ENCODE assay signal across 13 mouse cellular contexts in genomic region chr3:94328681-94329080, GRCm38 (mm10). TPM values are rescaled to one million over a fixed set of nuclear protein-coding genes. Genes with fewer than 3 reads are reported as not detected.
DNase-seq lines count a peak whose midpoint lies in the region; ATAC-seq and TF ChIP-seq lines count a peak whose summit lies in the region.
"Had no signal": no experiment of that assay in that cellular context is flagged by ENCODE, and none has a peak within 500 bp of the region (broad histone marks: within the 10 kb centered on the region; RNA-seq: fewer than 3 reads in every experiment).

No protein-coding gene starts in this region.

- intact Hi-C loops in gastrocnemius, postnatal 14 days (cut with DNase I; ENCODE audit: low total_unique reads): no loop called here

- H3K36me3 ChIP-seq in intestine, postnatal 0 days (ENCODE audit: control insufficient read depth, insufficient read depth): peaks cover 48% of the 10 kb centered on the region
- no peaks in the 10 kb centered on the region for H3K36me3 ChIP-seq in intestine, embryonic 16.5 days (ENCODE audit: control insufficient read depth, insufficient read depth, low read length)
- H3K36me3 ChIP-seq in thymus, adult 2 months (ENCODE audit: control insufficient read depth, insufficient read depth, low read length): no peaks in the 10 kb centered on the region
- H3K36me3 ChIP-seq: neural tube, embryonic 12.5 days had no signal

- H3K4me3 ChIP-seq in intestine, postnatal 0 days (ENCODE audit: low read depth, low read length): no peak overlapping the region
- H3K4me3 ChIP-seq in intestine, embryonic 16.5 days (ENCODE audit: low read length): no peak overlapping the region
- no peak overlapping the region for H3K4me3 ChIP-seq in thymus, adult 2 months (ENCODE audit: control insufficient read depth, insufficient read depth, low read length)
- H3K4me3 ChIP-seq: embryonic facial prominence, embryonic 15.5 days; neural tube, embryonic 12.5 days had no signal

- ATAC-seq in intestine, postnatal 0 days: no peak
- no peak for ATAC-seq in intestine, embryonic 16.5 days
- ATAC-seq in megakaryocyte-erythroid progenitor cell, adult 5-6 weeks (replicated peaks; ENCODE audit: low FRiP score, low TSS enrichment, poor library complexity, severe bottlenecking): no peak

- H3K27ac ChIP-seq in intestine, postnatal 0 days (ENCODE audit: low read depth, low read length): no peak overlapping the region
- no peak overlapping the region for H3K27ac ChIP-seq in intestine, embryonic 16.5 days (ENCODE audit: low read length)
- H3K27ac ChIP-seq in thymus, adult 2 months (ENCODE audit: control insufficient read depth, insufficient read depth, low read length): no peak overlapping the region
- H3K27ac ChIP-seq: embryonic facial prominence, embryonic 15.5 days; neural tube, embryonic 12.5 days had no signal

- no peaks in the 10 kb centered on the region for H3K27me3 ChIP-seq in intestine, postnatal 0 days (replicated peaks; ENCODE audit: control insufficient read depth, insufficient read depth, low read length)
- H3K27me3 ChIP-seq in intestine, embryonic 16.5 days (replicated peaks; ENCODE audit: control insufficient read depth, insufficient read depth, low read length): no peaks in the 10 kb centered on the region
- H3K27me3 ChIP-seq in thymus, adult 2 months (ENCODE audit: control insufficient read depth, insufficient read depth, low read length): no peaks in the 10 kb centered on the region
- H3K27me3 ChIP-seq: embryonic facial prominence, embryonic 15.5 days; neural tube, embryonic 12.5 days had no signal

- peak; percentile 22 for DNase-seq in thymus, adult 2 months
- no peak for DNase-seq in thymus, postnatal 36 days
- peak; percentile 18 for DNase-seq in embryo, embryonic 10.5 days (ENCODE audit: low spot score)
- peak; percentile 58 for DNase-seq in thymus, postnatal 4 days
- DNase-seq in gastrocnemius, postnatal 14 days: no peak
- DNase-seq: heart, postnatal 10 days; kidney, adult 18-20 months had no signal

- TF ChIP-seq POLR2A in thymus, adult 2 months (IDR thresholded peaks at IDR 0.05; ENCODE audit: control insufficient read depth, extremely low read depth, insufficient read depth, low read length, poor library complexity): no peak

- peak; percentile 71 for TF ChIP-seq CTCF in intestine, postnatal 0 days (IDR thresholded peaks at IDR 0.05; ENCODE audit: low read depth)
- TF ChIP-seq CTCF in thymus, adult 2 months (IDR thresholded peaks at IDR 0.05; ENCODE audit: borderline replicate concordance, control insufficient read depth, extremely low read depth, insufficient read depth, low read length, poor library complexity): no peak

- 44% methylated on average over 3 of the region's 3 CpGs for WGBS in intestine, postnatal 0 days
- WGBS in intestine, embryonic 16.5 days: 56% methylated on average over 3 of the region's 3 CpGs
- WGBS in thymus, adult 2 months: 91% methylated on average over 3 of the region's 3 CpGs

- H3K9me3 ChIP-seq in intestine, postnatal 0 days (ENCODE audit: control insufficient read depth): no peaks in the 10 kb centered on the region
- no peaks in the 10 kb centered on the region for H3K9me3 ChIP-seq in intestine, embryonic 16.5 days (ENCODE audit: control insufficient read depth, low read length)
- H3K9me3 ChIP-seq: embryonic facial prominence, embryonic 15.5 days; neural tube, embryonic 12.5 days had no signal

- H3K4me1 ChIP-seq in intestine, postnatal 0 days (replicated peaks; ENCODE audit: control insufficient read depth, insufficient read depth, low read length): no peaks in the 10 kb centered on the region
- H3K4me1 ChIP-seq in intestine, embryonic 16.5 days (ENCODE audit: control insufficient read depth, insufficient read depth, low read length): no peaks in the 10 kb centered on the region
- H3K4me1 ChIP-seq in thymus, adult 2 months (replicated peaks; ENCODE audit: control insufficient read depth, insufficient read depth, low read length): no peaks in the 10 kb centered on the region
- H3K4me1 ChIP-seq: embryonic facial prominence, embryonic 15.5 days; neural tube, embryonic 12.5 days had no signal

- H3K9ac ChIP-seq in intestine, postnatal 0 days (ENCODE audit: low read depth, low read length): no peak overlapping the region
- no peak overlapping the region for H3K9ac ChIP-seq in intestine, embryonic 16.5 days (ENCODE audit: low read depth, low read length)
- H3K9ac ChIP-seq: embryonic facial prominence, embryonic 15.5 days; neural tube, embryonic 12.5 days had no signal

- H3K4me2 ChIP-seq in intestine, postnatal 0 days (replicated peaks; ENCODE audit: low read depth): no peak overlapping the region
- no peak overlapping the region for H3K4me2 ChIP-seq in intestine, embryonic 16.5 days (ENCODE audit: low read depth, low read length)
- H3K4me2 ChIP-seq: embryonic facial prominence, embryonic 15.5 days; neural tube, embryonic 12.5 days had no signal

RNA-seq across cellular contexts. Expression of gene Them5, which starts 13.2 kb away (rescaled TPM):
- polyA plus RNA-seq in intestine, postnatal 0 days (2015; fragmentation: Nextera tagmentation; extraction: Ambion mirVana): not detected in 2 replicates
- polyA plus RNA-seq in intestine, embryonic 16.5 days (2015; fragmentation: Nextera tagmentation; extraction: Ambion mirVana): 0.42 TPM in 1 of 2 replicates, not detected in the other
- 0.27 and 0.35 TPM in 2 replicates for polyA plus RNA-seq in thymus, adult 2 months (2012; rRNA removed)
- total RNA-seq in gastrocnemius, postnatal 14 days (2021): under 1 TPM in 1 of 2 experiments, not detected in 1; 0.16 TPM
- total RNA-seq in megakaryocyte-erythroid progenitor cell, adult 5-6 weeks (2014; fragmentation: Nextera tagmentation): not detected in 2 replicates
- total RNA-seq in megakaryocyte-erythroid progenitor cell, adult 5-6 weeks (2017): not detected in 2 replicates
- total RNA-seq: gastrocnemius, adult 18-20 months; heart, postnatal 10 days had no signal
- polyA plus RNA-seq: neural tube, embryonic 12.5 days had no signal

RNA-seq across cellular contexts. Expression of gene Them4, which starts 18.8 kb away (rescaled TPM):
- 18.0 and 19.8 TPM in 2 replicates for polyA plus RNA-seq in intestine, postnatal 0 days (2015; fragmentation: Nextera tagmentation; extraction: Ambion mirVana)
- polyA plus RNA-seq in intestine, embryonic 16.5 days (2015; fragmentation: Nextera tagmentation; extraction: Ambion mirVana): 18.5 and 19.4 TPM in 2 replicates
- 1.8 and 2.3 TPM in 2 replicates for polyA plus RNA-seq in thymus, adult 2 months (2012; rRNA removed)
- 1 to 10 TPM; 6.5 to 6.7 TPM for total RNA-seq in gastrocnemius, postnatal 14 days (2021)
- total RNA-seq in megakaryocyte-erythroid progenitor cell, adult 5-6 weeks (2014; fragmentation: Nextera tagmentation): 2.9 and 4.3 TPM in 2 replicates
- total RNA-seq in megakaryocyte-erythroid progenitor cell, adult 5-6 weeks (2017): 0.38 and 4.8 TPM in 2 replicates

RNA-seq across cellular contexts. Expression of gene C2cd4d, which starts 33.6 kb away (rescaled TPM):
- polyA plus RNA-seq in intestine, postnatal 0 days (2015; fragmentation: Nextera tagmentation; extraction: Ambion mirVana): 0.65 and 0.87 TPM in 2 replicates
- 0.38 and 0.71 TPM in 2 replicates for polyA plus RNA-seq in intestine, embryonic 16.5 days (2015; fragmentation: Nextera tagmentation; extraction: Ambion mirVana)
- 0.39 and 0.55 TPM in 2 replicates for polyA plus RNA-seq in thymus, adult 2 months (2012; rRNA removed)
- under 1 TPM; 0.18 to 0.31 TPM for total RNA-seq in gastrocnemius, postnatal 14 days (2021)
- total RNA-seq in megakaryocyte-erythroid progenitor cell, adult 5-6 weeks (2014; fragmentation: Nextera tagmentation): not detected in 2 replicates
- total RNA-seq in megakaryocyte-erythroid progenitor cell, adult 5-6 weeks (2017): not detected in 2 replicates
- total RNA-seq: gastrocnemius, adult 18-20 months had no signal

RNA-seq across cellular contexts. Expression of gene Rorc, which starts 43.9 kb away (rescaled TPM):
- 25.5 and 32.1 TPM in 2 replicates for polyA plus RNA-seq in intestine, postnatal 0 days (2015; fragmentation: Nextera tagmentation; extraction: Ambion mirVana)
- 11.8 and 14.6 TPM in 2 replicates for polyA plus RNA-seq in intestine, embryonic 16.5 days (2015; fragmentation: Nextera tagmentation; extraction: Ambion mirVana)
- polyA plus RNA-seq in thymus, adult 2 months (2012; rRNA removed): 296 and 308 TPM in 2 replicates
- 10 to 100 TPM; 15.8 to 22.8 TPM for total RNA-seq in gastrocnemius, postnatal 14 days (2021)
- total RNA-seq in megakaryocyte-erythroid progenitor cell, adult 5-6 weeks (2014; fragmentation: Nextera tagmentation): 4.6 TPM in 1 of 2 replicates, not detected in the other
- 0.15 TPM in 1 of 2 replicates, not detected in the other for total RNA-seq in megakaryocyte-erythroid progenitor cell, adult 5-6 weeks (2017)

Comparison
In these comparisons a context has a peak if more than half of its experiments do, and no peak if none do; other contexts are left out.
1. DNase-seq: peak in thymus, adult 2 months (single experiment), embryo, embryonic 10.5 days (single experiment) and thymus, postnatal 4 days (single experiment); none in thymus, postnatal 36 days (0 of 2) and gastrocnemius, postnatal 14 days (single experiment).